Mouse (Mus musculus) forebrain, embryonic 16.5 days (tissue): ENCODE results near the gene Pak4. TPM values are rescaled to one million over a fixed set of nuclear protein-coding genes. Genes with fewer than 3 reads are reported as not detected.
"Not testable (repeated sequence)": the region's sequence is repeated elsewhere in the genome, so short reads cannot be mapped to it uniquely, and the experiment has no call there.

Experiments used
- ATAC-seq: fragments of 200-750 bp; cut with Nextera tagmentation; 2 replicates; pipeline ENCODE4 v1.8.0; 2017; ENCODE audit warnings: mild to moderate bottlenecking, moderate library complexity
- H3K27ac ChIP-seq: fragments of 300-500 bp; sonication (generic); 2 replicates; pipeline ENCODE4 v1.5.1; 2014; ENCODE audit warnings: low read length, control low read depth
- H3K27me3 ChIP-seq: fragments of 300-500 bp; sonication (generic); replicated peaks from 2 replicates; pipeline ENCODE4 v1.6.1; 2014; ENCODE audit warnings: low read length; ENCODE audit not compliant: control insufficient read depth, insufficient read depth
- H3K36me3 ChIP-seq: fragments of 300-500 bp; sonication (generic); 2 replicates; pipeline ENCODE4 v1.6.1; 2014; ENCODE audit not compliant: control insufficient read depth, insufficient read depth
- H3K4me1 ChIP-seq: fragments of 300-500 bp; sonication (generic); replicated peaks from 2 replicates; pipeline ENCODE4 v1.6.1; 2014; ENCODE audit warnings: low read length; ENCODE audit not compliant: control insufficient read depth, insufficient read depth
- H3K4me2 ChIP-seq: fragments of 300-500 bp; sonication (generic); 2 replicates; pipeline ENCODE4 v1.6.1; 2014; ENCODE audit warnings: mild to moderate bottlenecking, low read length, control low read depth
- H3K4me3 ChIP-seq: fragments of 300-500 bp; sonication (generic); replicated peaks from 2 replicates; pipeline ENCODE4 v1.5.1; 2014; ENCODE audit warnings: mild to moderate bottlenecking, low read length, control low read depth
- H3K9ac ChIP-seq: fragments of 300-500 bp; sonication (generic); replicated peaks from 2 replicates; pipeline ENCODE4 v1.6.1; 2014; ENCODE audit warnings: low read depth, low read length, control low read depth
- H3K9me3 ChIP-seq: fragments of 300-500 bp; sonication (generic); 2 replicates; pipeline ENCODE4 v1.6.1; 2016; ENCODE audit warnings: low read length; ENCODE audit not compliant: control insufficient read depth
- WGBS: fragments of 180-500 bp; shearing (Covaris S2); extraction: QIAGEN DNeasy Blood & Tissue Kit; methylation state at CpG from one replicate; pipeline ENCODE4 v1.1.7; 2014; 5-methylcytosine and 5-hydroxymethylcytosine counted together
- polyA plus RNA-seq: library from polyadenylated mRNA; unstranded; fragments of >200 nt; fragmentation: Nextera tagmentation; extraction: Ambion mirVana; gene quantifications from 2 replicates; pipeline ENCODE4 v1.2.1, GENCODE M21; 2015

The Pak4 gene
- polyA plus RNA-seq, 1 experiment from 2014 or later, result 26.7 TPM

DNA sequence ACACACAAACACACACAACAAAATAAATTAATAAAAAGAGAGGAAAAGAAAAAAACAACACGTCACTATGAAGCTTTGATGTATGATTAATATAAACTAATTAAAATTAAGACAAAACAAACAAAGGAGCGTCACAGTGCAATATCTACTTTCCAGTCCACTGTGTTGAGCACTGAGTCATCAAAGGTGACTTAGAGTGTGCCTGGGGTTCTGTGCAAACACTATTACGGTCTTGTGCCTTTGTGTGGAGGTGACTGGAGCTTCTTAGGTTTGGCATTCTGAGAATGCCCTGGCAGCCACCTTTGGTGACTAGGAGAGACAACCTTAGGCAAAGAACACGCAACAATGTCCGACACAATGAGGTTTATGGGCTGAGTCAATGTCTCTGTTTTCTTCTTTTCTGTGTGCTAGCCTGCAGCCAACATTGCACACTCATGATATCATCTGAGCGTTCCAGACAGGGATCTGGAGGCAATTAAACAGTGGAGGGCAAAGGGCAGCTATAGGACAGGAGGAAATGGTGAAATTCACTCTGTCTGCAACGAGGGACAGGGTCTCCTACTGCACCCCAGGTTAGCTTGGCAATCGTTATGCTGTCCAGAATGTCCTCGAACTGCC, 21.2 kb upstream of the Pak4 start:
- WGBS, result 81% methylated on average over 9 of the region's 9 CpGs
- Histone ChIP-seq H3K9me3 (no peaks in the 10 kb centered on the region), H3K4me3 (no peak overlapping the region), H3K4me2 (no peak overlapping the region), H3K27ac (no peak overlapping the region), H3K4me1 (no peaks in the 10 kb centered on the region), H3K9ac (no peak overlapping the region), H3K36me3 (no peaks in the 10 kb centered on the region), H3K27me3 (no peaks in the 10 kb centered on the region)
- ATAC-seq, result no peak

DNA sequence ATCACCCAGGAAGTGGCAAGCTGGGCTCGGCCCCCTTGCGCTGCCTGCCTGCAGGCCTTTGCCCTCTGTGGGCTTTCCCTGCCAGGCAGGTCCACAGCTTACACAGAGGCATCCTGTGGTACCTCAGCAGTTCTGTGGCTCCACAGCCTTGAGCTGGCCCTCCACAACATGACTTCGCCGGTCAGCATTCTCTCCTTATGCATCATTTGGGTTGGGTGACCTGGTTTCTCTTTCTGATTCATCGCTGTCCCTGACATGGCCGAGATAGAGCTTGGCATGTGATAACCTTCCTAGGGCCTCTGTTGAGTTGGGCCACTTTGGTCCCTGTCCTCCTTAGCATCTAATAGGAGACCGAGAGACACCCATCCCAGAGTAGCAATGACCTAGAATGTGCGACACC, 8.0 kb upstream of the Pak4 start:
- H3K4me1 ChIP-seq, result peaks cover 4% of the 10 kb centered on the region
- H3K9ac ChIP-seq, result no peak overlapping the region
- no peak overlapping the region for H3K4me2 ChIP-seq
- H3K4me3 ChIP-seq, result no peak overlapping the region
- no peaks in the 10 kb centered on the region for H3K27me3 ChIP-seq
- no peak overlapping the region for H3K27ac ChIP-seq
- no peak for ATAC-seq
- H3K9me3 ChIP-seq, result no peaks in the 10 kb centered on the region
- no peaks in the 10 kb centered on the region for H3K36me3 ChIP-seq
- 95% methylated on average over 8 of the region's 8 CpGs for WGBS

DNA sequence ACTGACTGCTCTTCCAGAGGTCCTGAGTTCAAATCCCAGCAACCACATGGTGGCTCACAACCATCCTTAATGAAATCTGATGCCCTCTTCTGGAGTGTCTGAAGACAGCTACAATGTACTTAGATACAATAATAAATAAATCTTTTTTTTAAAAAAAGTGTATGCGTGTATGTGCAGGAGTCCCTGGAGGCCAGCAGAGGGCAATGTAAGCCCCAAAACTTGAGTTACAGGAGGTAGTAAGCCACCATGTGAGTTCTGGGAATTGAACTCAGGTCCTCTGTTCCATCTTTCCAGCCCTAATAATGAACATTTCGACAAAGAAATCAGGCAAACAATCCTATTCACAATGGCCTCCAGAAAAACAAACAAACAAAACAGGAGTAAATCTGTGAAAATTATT, 5.8 kb upstream of the Pak4 start:
- H3K36me3 ChIP-seq, H3K9ac ChIP-seq, H3K4me1 ChIP-seq, H3K27me3 ChIP-seq, ATAC-seq, H3K27ac ChIP-seq, H3K4me3 ChIP-seq, H3K4me2 ChIP-seq, H3K9me3 ChIP-seq: not testable (repeated sequence)
- 86% methylated on average over 2 of the region's 2 CpGs for WGBS

DNA sequence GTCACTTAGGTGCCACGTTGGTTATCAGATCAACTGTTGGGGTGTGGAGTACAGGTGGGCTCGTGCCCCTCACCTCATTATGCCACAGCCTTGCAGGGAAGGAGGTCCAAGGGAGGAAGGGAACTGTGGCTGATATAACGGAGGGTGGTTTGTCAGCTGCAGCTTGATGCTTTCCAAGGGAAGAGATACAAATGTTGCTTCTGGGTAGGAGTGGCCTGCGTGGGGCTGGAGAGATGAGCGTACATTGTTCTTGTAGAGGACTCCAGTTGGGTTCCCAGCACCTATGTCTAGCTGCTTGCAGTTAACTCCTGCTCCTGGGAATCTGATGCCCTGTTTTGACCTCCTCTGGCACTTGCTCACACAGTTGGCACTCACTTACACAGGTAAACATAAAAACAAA, 5.2 kb upstream of the Pak4 start:
- Histone ChIP-seq H3K9me3 (no peaks in the 10 kb centered on the region), H3K4me3 (no peak overlapping the region), H3K4me2 (no peak overlapping the region), H3K9ac (no peak overlapping the region), H3K36me3 (no peaks in the 10 kb centered on the region), H3K4me1 (peaks cover 8% of the 10 kb centered on the region), H3K27me3 (no peaks in the 10 kb centered on the region), H3K27ac (no peak overlapping the region)
- ATAC-seq, result no peak
- WGBS, result 63% methylated on average over 5 of the region's 5 CpGs

DNA sequence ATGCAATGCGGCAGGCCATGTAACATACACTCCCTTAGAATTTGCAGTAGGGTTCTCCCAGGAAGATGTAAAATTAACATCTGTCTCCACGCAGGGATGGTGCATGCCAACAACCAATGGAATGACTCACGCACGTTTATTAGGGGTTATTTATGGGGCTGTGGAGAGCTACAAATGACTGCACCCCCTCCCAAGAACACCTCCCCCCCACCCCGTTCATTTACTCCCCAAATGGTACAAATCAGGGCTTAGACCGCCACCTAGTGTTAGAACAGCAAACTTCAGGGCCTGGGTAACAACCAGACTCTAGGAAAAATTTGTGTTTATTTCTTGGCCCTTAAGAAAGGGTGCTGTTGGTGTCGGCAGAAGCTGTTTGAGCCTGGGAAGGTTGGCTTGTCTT, 3.7 kb upstream of the Pak4 start:
- H3K9ac ChIP-seq, result no peak overlapping the region
- ATAC-seq, result no peak
- WGBS, result 20% methylated on average over 7 of the region's 7 CpGs
- peak overlapping the region; percentile 41 for H3K27ac ChIP-seq
- no peak overlapping the region for H3K4me3 ChIP-seq
- H3K36me3 ChIP-seq, result no peaks in the 10 kb centered on the region
- peaks cover 17% of the 10 kb centered on the region for H3K4me1 ChIP-seq
- H3K27me3 ChIP-seq, result no peaks in the 10 kb centered on the region
- H3K9me3 ChIP-seq, result no peaks in the 10 kb centered on the region
- no peak overlapping the region for H3K4me2 ChIP-seq

DNA sequence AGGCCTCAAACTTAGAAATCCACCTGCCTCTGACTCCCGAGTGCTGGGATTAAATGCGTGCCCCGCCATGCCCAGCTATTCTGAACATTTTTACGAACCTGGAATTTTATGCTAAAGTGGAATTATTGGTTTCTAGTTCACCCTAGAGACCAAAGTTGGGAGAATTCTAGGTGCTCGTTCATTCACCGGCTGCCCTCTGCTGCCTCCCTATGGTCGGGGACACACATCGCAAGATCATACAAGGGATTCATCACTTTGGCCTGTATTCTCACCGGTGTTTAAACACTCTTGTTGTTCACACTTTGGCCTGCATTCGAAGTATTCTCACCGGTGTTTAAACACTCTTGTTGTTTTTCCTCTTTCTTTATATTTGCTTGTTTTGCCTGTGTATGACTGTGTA, 3.0 kb upstream of the Pak4 start:
- Histone ChIP-seq H3K27me3 (no peaks in the 10 kb centered on the region), H3K4me3 (no peak overlapping the region), H3K4me2 (no peak overlapping the region), H3K4me1 (peaks cover 24% of the 10 kb centered on the region), H3K27ac (peak overlapping the region; percentile 41; the same call in 1 of the 2 replicates), H3K36me3 (no peaks in the 10 kb centered on the region), H3K9me3 (no peaks in the 10 kb centered on the region), H3K9ac (no peak overlapping the region)
- no peak for ATAC-seq
- WGBS, result 15% methylated on average over 11 of the region's 11 CpGs

DNA sequence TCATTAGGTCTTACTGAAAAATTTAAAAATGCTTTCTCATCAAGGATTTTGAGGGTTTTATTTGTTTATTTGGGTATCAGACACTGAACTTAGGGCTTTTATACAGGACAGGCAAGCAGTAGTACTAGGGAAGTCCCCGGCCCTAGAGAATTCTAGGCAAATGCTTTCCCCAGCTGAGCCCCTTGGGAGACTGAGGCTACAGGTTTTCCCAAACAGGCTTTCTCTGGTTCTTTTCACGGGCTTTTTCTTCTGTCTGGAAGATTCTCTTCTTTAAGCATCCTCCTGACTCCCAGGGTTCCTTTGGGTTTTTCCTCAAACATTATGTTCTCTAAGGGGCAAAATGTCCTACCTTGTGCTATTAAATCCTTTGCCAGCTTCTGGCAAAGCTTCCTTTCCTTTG, 966 bp upstream of the Pak4 start:
- H3K9me3 ChIP-seq, result no peaks in the 10 kb centered on the region
- WGBS, result 76% methylated on average over 2 of the region's 2 CpGs

DNA sequence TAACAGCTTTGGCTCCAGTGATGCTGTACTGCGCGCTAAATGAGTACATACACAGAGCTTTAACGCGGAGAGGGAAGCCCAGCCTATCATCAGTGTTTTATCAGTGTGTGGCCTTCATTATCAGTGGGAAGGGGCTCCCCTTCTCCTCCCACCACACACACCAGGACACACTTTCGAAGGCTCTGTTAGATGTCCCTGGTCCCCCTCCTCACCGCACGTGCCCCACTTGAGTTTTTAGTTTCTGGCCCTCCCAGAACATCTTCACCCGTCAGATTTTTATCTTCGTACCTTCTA, 761 bp downstream of the Pak4 start:
- Histone ChIP-seq H3K9ac (peak overlapping the region; percentile 76), H3K36me3 (no peaks in the 10 kb centered on the region), H3K27ac (peak overlapping the region; percentile 34), H3K4me1 (peaks cover 35% of the 10 kb centered on the region), H3K4me2 (peak overlapping the region; percentile 80), H3K9me3 (no peaks in the 10 kb centered on the region), H3K27me3 (no peaks in the 10 kb centered on the region), H3K4me3 (peak overlapping the region; percentile 67)
- no peak for ATAC-seq
- 7% methylated on average over 9 of the region's 9 CpGs for WGBS

More for the DNA sequence above, 966 bp upstream of the Pak4 start:
- Histone ChIP-seq H3K4me2 (no peak overlapping the region), H3K4me3 (no peak overlapping the region), H3K4me1 (peaks cover 32% of the 10 kb centered on the region), H3K36me3 (no peaks in the 10 kb centered on the region), H3K27me3 (no peaks in the 10 kb centered on the region), H3K9ac (no peak overlapping the region), H3K27ac (no peak overlapping the region)
- no peak for ATAC-seq

DNA sequence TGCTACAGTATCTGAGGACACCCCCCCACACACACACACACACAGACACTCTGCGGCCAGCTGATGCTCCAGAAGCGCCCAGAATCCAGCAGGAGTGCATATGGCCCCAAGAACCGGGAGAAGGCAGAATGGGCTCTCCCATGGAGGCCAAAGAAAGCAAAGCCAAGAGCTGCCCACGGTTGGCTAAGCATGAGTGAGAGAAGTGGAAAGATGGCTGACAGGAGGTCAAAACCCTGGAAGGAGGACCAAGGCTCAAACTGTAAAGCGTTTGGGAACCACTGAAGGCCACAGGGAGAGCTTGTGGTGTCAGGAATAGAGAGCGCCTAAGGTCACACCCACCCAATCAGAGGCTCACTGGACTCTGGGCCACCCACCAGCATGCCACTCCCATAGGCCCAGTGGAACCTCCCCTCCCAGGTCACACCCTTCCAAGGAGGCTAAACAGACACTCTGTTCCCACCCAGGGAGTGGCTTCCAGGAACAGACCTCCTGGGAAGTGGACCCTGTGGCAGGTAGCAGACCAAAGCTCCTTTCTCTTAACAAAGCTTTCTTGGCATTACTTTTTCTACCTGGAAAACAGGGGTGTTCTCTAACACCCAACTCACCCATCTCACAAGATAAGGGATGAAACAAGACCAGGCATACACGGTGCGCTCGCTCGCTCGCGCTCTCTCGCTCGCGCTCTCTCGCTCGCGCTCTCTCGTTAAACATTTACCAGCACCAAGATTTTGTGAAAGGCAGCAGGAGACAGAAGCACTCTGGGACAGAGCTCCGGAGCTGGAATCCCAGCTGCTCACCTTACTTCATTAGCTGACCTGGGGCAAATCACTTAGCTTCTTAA, 1.3 kb downstream of the Pak4 start:
- peak overlapping the region; percentile 67 for H3K4me3 ChIP-seq

More for the DNA sequence above, 1.3 kb downstream of the Pak4 start:
- peak overlapping the region; percentile 80 for H3K4me2 ChIP-seq
- no peaks in the 10 kb centered on the region for H3K27me3 ChIP-seq
- peak overlapping the region; percentile 34 for H3K27ac ChIP-seq
- peaks cover 35% of the 10 kb centered on the region for H3K4me1 ChIP-seq
- WGBS, result 44% methylated on average over 20 of the region's 20 CpGs
- H3K36me3 ChIP-seq, result no peaks in the 10 kb centered on the region
- no peaks in the 10 kb centered on the region for H3K9me3 ChIP-seq
- ATAC-seq, result no peak
- H3K9ac ChIP-seq, result peak overlapping the region; percentile 76
